Mouse (Mus musculus) neural tube, embryonic 12.5 days (tissue): Measurements from ENCODE around the gene Tmc5. TPM values are rescaled to one million over a fixed set of nuclear protein-coding genes. Genes with fewer than 3 reads are reported as not detected.

Experiments used
- polyA plus RNA-seq: library from polyadenylated mRNA; unstranded; fragments of >200 nt; fragmentation: Nextera tagmentation; extraction: Ambion mirVana; gene quantifications from 2 replicates; pipeline ENCODE4 v1.2.1, GENCODE M21; 2016

Gene Tmc5
- polyA plus RNA-seq, 1 experiment from 2014 or later, result 0.25 TPM

Other genes with a start within 250 kb of the Tmc5 start
- 7.2 and 8.2 TPM in 2 replicates for gene Syt17, start 149.1 kb upstream of the Tmc5 start, polyA plus RNA-seq
- gene Itpripl2, start 105.3 kb upstream of the Tmc5 start, polyA plus RNA-seq, result 2.0 and 2.4 TPM in 2 replicates
- 100 and 101 TPM in 2 replicates for gene Coq7, start 63.9 kb upstream of the Tmc5 start, polyA plus RNA-seq
- 8.4 and 9.4 TPM in 2 replicates for gene Tmc7, start 12.6 kb upstream of the Tmc5 start, polyA plus RNA-seq
- gene Gde1, start 108.5 kb downstream of the Tmc5 start, polyA plus RNA-seq, result 131 and 138 TPM in 2 replicates
- 34.2 and 34.6 TPM in 2 replicates for gene Ccp110, start 115.3 kb downstream of the Tmc5 start, polyA plus RNA-seq
- gene Vps35l, start 142.9 kb downstream of the Tmc5 start, polyA plus RNA-seq, result 86.2 and 87.2 TPM in 2 replicates